Mouse (Mus musculus) neural tube, embryonic 12.5 days (tissue): ENCODE measurements around the gene Cd177. TPM values are rescaled to one million over a fixed set of nuclear protein-coding genes. Genes with fewer than 3 reads are reported as not detected.
"Not testable (repeated sequence)": the region's sequence is repeated elsewhere in the genome, so short reads cannot be mapped to it uniquely, and the experiment has no call there.

Experiments
- ATAC-seq: fragments of 200-750 bp; cut with Nextera tagmentation; 2 replicates; pipeline ENCODE4 v1.8.0; 2017; ENCODE audit warnings: low read depth, mild to moderate bottlenecking, moderate TSS enrichment, moderate library complexity; ENCODE audit not compliant: low FRiP score
- H3K27ac ChIP-seq: fragments of 300-500 bp; sonication (generic); 2 replicates; pipeline ENCODE4 v1.5.1; 2016
- H3K27me3 ChIP-seq: fragments of 300-500 bp; sonication (generic); replicated peaks from 2 replicates; pipeline ENCODE4 v1.6.1; 2016; ENCODE audit warnings: mild to moderate bottlenecking
- H3K36me3 ChIP-seq: fragments of 300-500 bp; sonication (generic); 2 replicates; pipeline ENCODE4 v1.6.1; 2016; ENCODE audit warnings: mild to moderate bottlenecking
- H3K4me1 ChIP-seq: fragments of 300-500 bp; sonication (generic); 2 replicates; pipeline ENCODE4 v1.6.1; 2016
- H3K4me2 ChIP-seq: fragments of 300-500 bp; sonication (generic); replicated peaks from 2 replicates; pipeline ENCODE4 v1.6.1; 2016; ENCODE audit warnings: mild to moderate bottlenecking
- H3K4me3 ChIP-seq: fragments of 300-500 bp; sonication (generic); 2 replicates; pipeline ENCODE4 v1.5.1; 2016
- H3K9ac ChIP-seq: fragments of 300-500 bp; sonication (generic); 2 replicates; pipeline ENCODE4 v1.6.1; 2016; ENCODE audit warnings: mild to moderate bottlenecking
- H3K9me3 ChIP-seq: fragments of 300-500 bp; sonication (generic); 2 replicates; pipeline ENCODE4 v1.6.1; 2016; ENCODE audit warnings: mild to moderate bottlenecking
- WGBS: fragments of 180-500 bp; shearing (Covaris S2); methylation state at CpG from one replicate; pipeline ENCODE4 v1.1.7; 2016; 5-methylcytosine and 5-hydroxymethylcytosine counted together
- polyA plus RNA-seq: library from polyadenylated mRNA; unstranded; fragments of >200 nt; fragmentation: Nextera tagmentation; extraction: Ambion mirVana; gene quantifications from 2 replicates; pipeline ENCODE4 v1.2.1, GENCODE M21; 2016

Cd177 gene
- polyA plus RNA-seq = 0.22 TPM in 1 of 2 replicates, not detected in the other

GRCm38 (mm10) chr7:24760211-24760610 lies at the start of gene Cd177:
Cd177 (minus strand) TSS chr7:24760311.
- Histone ChIP-seq H3K9me3 (no peaks in the 10 kb centered on the region), H3K4me1 (no peaks in the 10 kb centered on the region)
- 77% methylated on average over 6 of the region's 6 CpGs for WGBS

GRCm38 (mm10) chr7:24809041-24809440 lies 48.9 kb upstream of the Cd177 start:
- Histone ChIP-seq H3K9me3 (no peaks in the 10 kb centered on the region), H3K4me1 (no peaks in the 10 kb centered on the region), H3K36me3 (no peaks in the 10 kb centered on the region), H3K4me3 (no peak overlapping the region), H3K4me2 (no peak overlapping the region), H3K27me3 (no peaks in the 10 kb centered on the region), H3K9ac (no peak overlapping the region), H3K27ac (no peak overlapping the region)
- no peak for ATAC-seq
- WGBS = 16% methylated on average over 2 of the region's 2 CpGs

More at GRCm38 (mm10) chr7:24760211-24760610, at the start of gene Cd177:
- H3K9ac ChIP-seq = no peak within 1 kb of the TSS
- no peak within 1 kb of the TSS for H3K4me2 ChIP-seq
- ATAC-seq = no peak
- H3K4me3 ChIP-seq = no peak within 1 kb of the TSS
- no peaks in the 10 kb centered on the region for H3K36me3 ChIP-seq
- H3K27me3 ChIP-seq = no peaks in the 10 kb centered on the region
- H3K27ac ChIP-seq = no peak within 1 kb of the TSS

GRCm38 (mm10) chr7:24804826-24805225 lies 44.7 kb upstream of the Cd177 start:
- no peak for ATAC-seq
- 69% methylated on average over 6 of the region's 6 CpGs for WGBS
- Histone ChIP-seq H3K4me2 (no peak overlapping the region), H3K9ac (no peak overlapping the region), H3K36me3 (no peaks in the 10 kb centered on the region), H3K4me3 (no peak overlapping the region), H3K4me1 (no peaks in the 10 kb centered on the region), H3K27ac (no peak overlapping the region), H3K27me3 (no peaks in the 10 kb centered on the region), H3K9me3 (no peaks in the 10 kb centered on the region)

- H3K36me3 ChIP-seq = no peaks in the 10 kb centered on the region
- WGBS = 79% methylated on average over 7 of the region's 7 CpGs
- no peaks in the 10 kb centered on the region for H3K27me3 ChIP-seq
- H3K27ac ChIP-seq = no peak overlapping the region
- no peak for ATAC-seq
- no peak overlapping the region for H3K4me2 ChIP-seq
- H3K4me3 ChIP-seq = no peak overlapping the region
- H3K9ac ChIP-seq = no peak overlapping the region
- H3K4me1 ChIP-seq = no peaks in the 10 kb centered on the region
- H3K9me3 ChIP-seq = 0 out of 2 replicates have a peak, but pooled peaks cover 5% of the 10 kb centered on the region
Observed at GRCm38 (mm10) chr7:24802149-24802767, 42.1 kb upstream of the Cd177 start.

- no peaks in the 10 kb centered on the region for H3K4me1 ChIP-seq
- 92% methylated on average over 1 of the region's 1 CpGs for WGBS
- no peak overlapping the region for H3K9ac ChIP-seq
- H3K36me3 ChIP-seq = no peaks in the 10 kb centered on the region
- no peak overlapping the region for H3K27ac ChIP-seq
- no peak overlapping the region for H3K4me2 ChIP-seq
- H3K4me3 ChIP-seq = no peak overlapping the region
- ATAC-seq = no peak
- no peaks in the 10 kb centered on the region for H3K27me3 ChIP-seq
- peaks cover 23% of the 10 kb centered on the region; the same call in 1 of the 2 replicates for H3K9me3 ChIP-seq
Observed at GRCm38 (mm10) chr7:24797918-24798317, 37.8 kb upstream of the Cd177 start.

GRCm38 (mm10) chr7:24776918-24777317 lies 16.8 kb upstream of the Cd177 start, which contains the start of gene Ceacam10:
Ceacam10 (plus strand) TSS chr7:24777206.
- H3K9me3 ChIP-seq, H3K27me3 ChIP-seq, H3K9ac ChIP-seq, H3K36me3 ChIP-seq, ATAC-seq, H3K27ac ChIP-seq, H3K4me1 ChIP-seq, H3K4me3 ChIP-seq, H3K4me2 ChIP-seq: not testable (repeated sequence)
- WGBS = 53% methylated on average over 4 of the region's 4 CpGs

GRCm38 (mm10) chr7:24776145-24776544 lies 16.0 kb upstream of the Cd177 start:
- Histone ChIP-seq H3K4me3 (no peak overlapping the region), H3K9ac (no peak overlapping the region), H3K9me3 (no peaks in the 10 kb centered on the region), H3K36me3 (no peaks in the 10 kb centered on the region), H3K4me1 (no peaks in the 10 kb centered on the region), H3K27ac (no peak overlapping the region), H3K4me2 (no peak overlapping the region), H3K27me3 (no peaks in the 10 kb centered on the region)
- no peak for ATAC-seq
- WGBS = 72% methylated on average over 2 of the region's 2 CpGs

GRCm38 (mm10) chr7:24773942-24774535 lies 13.9 kb upstream of the Cd177 start:
- 74% methylated on average over 3 of the region's 3 CpGs for WGBS
- no peak overlapping the region for H3K4me2 ChIP-seq
- no peak for ATAC-seq

GRCm38 (mm10) chr7:24771361-24771760 lies 11.2 kb upstream of the Cd177 start:
- H3K27ac ChIP-seq = no peak overlapping the region
- H3K27me3 ChIP-seq = no peaks in the 10 kb centered on the region
- H3K9ac ChIP-seq = no peak overlapping the region
- H3K9me3 ChIP-seq = no peaks in the 10 kb centered on the region
- H3K4me2 ChIP-seq = no peak overlapping the region
- no peak overlapping the region for H3K4me3 ChIP-seq
- H3K36me3 ChIP-seq = no peaks in the 10 kb centered on the region
- H3K4me1 ChIP-seq = no peaks in the 10 kb centered on the region
- no peak for ATAC-seq

More at GRCm38 (mm10) chr7:24773942-24774535, 13.9 kb upstream of the Cd177 start:
- no peak overlapping the region for H3K9ac ChIP-seq
- no peak overlapping the region for H3K4me3 ChIP-seq
- no peaks in the 10 kb centered on the region for H3K4me1 ChIP-seq
- no peaks in the 10 kb centered on the region for H3K36me3 ChIP-seq
- no peaks in the 10 kb centered on the region for H3K9me3 ChIP-seq
- no peaks in the 10 kb centered on the region for H3K27me3 ChIP-seq
- no peak overlapping the region for H3K27ac ChIP-seq

GRCm38 (mm10) chr7:24762574-24762973 lies 2.5 kb upstream of the Cd177 start:
- H3K4me2 ChIP-seq = no peak overlapping the region
- no peaks in the 10 kb centered on the region for H3K4me1 ChIP-seq
- H3K9ac ChIP-seq = no peak overlapping the region
- no peaks in the 10 kb centered on the region for H3K36me3 ChIP-seq
- no peak for ATAC-seq
- 90% methylated on average over 8 of the region's 8 CpGs for WGBS
- no peak overlapping the region for H3K27ac ChIP-seq
- H3K27me3 ChIP-seq = no peaks in the 10 kb centered on the region
- no peak overlapping the region for H3K4me3 ChIP-seq
- H3K9me3 ChIP-seq = no peaks in the 10 kb centered on the region

GRCm38 (mm10) chr7:24761161-24761560 lies 1.1 kb upstream of the Cd177 start:
- H3K4me2 ChIP-seq = no peak overlapping the region
- H3K27ac ChIP-seq = no peak overlapping the region
- H3K36me3 ChIP-seq = no peaks in the 10 kb centered on the region
- H3K9me3 ChIP-seq = no peaks in the 10 kb centered on the region
- H3K27me3 ChIP-seq = no peaks in the 10 kb centered on the region
- 80% methylated on average over 6 of the region's 6 CpGs for WGBS
- no peak overlapping the region for H3K9ac ChIP-seq
- no peak overlapping the region for H3K4me3 ChIP-seq
- ATAC-seq = no peak
- H3K4me1 ChIP-seq = no peaks in the 10 kb centered on the region

GRCm38 (mm10) chr7:24758520-24758919 lies 1.6 kb downstream of the Cd177 start:
- Histone ChIP-seq H3K9ac (no peak overlapping the region), H3K27ac (no peak overlapping the region), H3K4me1 (no peaks in the 10 kb centered on the region), H3K9me3 (no peaks in the 10 kb centered on the region), H3K36me3 (no peaks in the 10 kb centered on the region), H3K27me3 (no peaks in the 10 kb centered on the region), H3K4me2 (no peak overlapping the region), H3K4me3 (no peak overlapping the region)
- ATAC-seq = no peak
- WGBS = 88% methylated on average over 1 of the region's 1 CpGs

GRCm38 (mm10) chr7:24753476-24753875 lies 6.6 kb downstream of the Cd177 start:
- Histone ChIP-seq H3K4me3 (no peak overlapping the region), H3K9me3 (no peaks in the 10 kb centered on the region), H3K27ac (no peak overlapping the region), H3K9ac (no peak overlapping the region), H3K4me1 (no peaks in the 10 kb centered on the region), H3K27me3 (no peaks in the 10 kb centered on the region), H3K36me3 (no peaks in the 10 kb centered on the region), H3K4me2 (no peak overlapping the region)
- WGBS = 86% methylated on average over 5 of the region's 5 CpGs
- ATAC-seq = no peak
